8 mouse cellular contexts compared by ENCODE assay signal in the genomic region with DNA sequence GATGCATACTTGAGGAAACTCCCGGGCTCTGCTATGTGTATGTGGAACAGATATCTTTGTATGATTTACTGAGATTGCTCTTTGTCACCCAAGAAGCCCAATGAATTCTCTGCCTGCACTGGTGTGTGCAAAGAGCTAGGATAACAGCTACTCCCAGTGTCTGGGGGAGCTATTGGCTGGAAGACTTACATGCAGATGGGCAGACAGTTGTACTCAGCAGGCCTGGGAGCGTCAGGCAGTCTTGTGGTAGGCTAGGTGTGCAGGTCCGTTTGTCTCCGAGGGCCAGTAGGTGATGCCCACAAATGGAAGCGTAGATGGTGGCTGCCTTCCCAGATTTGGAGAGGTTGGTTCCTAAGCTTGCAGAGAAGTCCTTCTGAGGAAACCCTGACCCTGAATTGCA. TPM values are rescaled to one million over a fixed set of nuclear protein-coding genes. Genes with fewer than 3 reads are reported as not detected.
DNase-seq lines count a peak whose midpoint lies in the region; ATAC-seq and TF ChIP-seq lines count a peak whose summit lies in the region.

No protein-coding gene starts in this region.

- ATAC-seq in intestine, embryonic 15.5 days: no peak

- H3K36me3 ChIP-seq in intestine, embryonic 15.5 days: no peaks in the 10 kb centered on the region

- intact Hi-C loops in left cerebral cortex, adult 2 months (cut with DNase I): loop anchor here (2.0 kb wide), 1 partner anchor 143 kb away; no protein-coding TSS in a partner anchor

- H3K4me2 ChIP-seq in intestine, embryonic 15.5 days (replicated peaks): peak overlapping the region; percentile 96

- H3K27me3 ChIP-seq in intestine, embryonic 15.5 days (replicated peaks): no peaks in the 10 kb centered on the region

- H3K4me3 ChIP-seq in left cerebral cortex, adult 2 months: peak overlapping the region; percentile 79
- peak overlapping the region; percentile 96 for H3K4me3 ChIP-seq in cortical plate, adult 2 months (ENCODE audit: insufficient read depth, low read length)
- H3K4me3 ChIP-seq in intestine, embryonic 15.5 days (replicated peaks): no peak overlapping the region

- H3K27ac ChIP-seq in left cerebral cortex, adult 2 months: peak overlapping the region; percentile 83
- peak overlapping the region; percentile 2; the same call in 1 of the 2 replicates for H3K27ac ChIP-seq in cortical plate, adult 2 months (ENCODE audit: insufficient read depth, low read length)
- H3K27ac ChIP-seq in intestine, embryonic 15.5 days: no peak overlapping the region

- peak in 1 of 2 experiments; percentile 22 for DNase-seq in left cerebral cortex, adult 2 months (ENCODE audit: extremely low spot score in 1 of 2, low spot score in 2 of 2)
- no peak for DNase-seq in left cerebral cortex, adult 11 months (ENCODE audit: low spot score)
- peak; percentile 43 to 57 for DNase-seq in right cerebral cortex, postnatal 10 days (ENCODE audit: low spot score in 2 of 2)
- DNase-seq in spleen, adult 18-20 months: no peak
- no peak for DNase-seq in urinary bladder, adult 18-20 months (ENCODE audit: low spot score in 2 of 2)
- DNase-seq in urinary bladder, postnatal 25 days (ENCODE audit: low spot score): no peak

- no peak for TF ChIP-seq POLR2A in cortical plate, adult 2 months (IDR thresholded peaks at IDR 0.05; ENCODE audit: extremely low read depth, insufficient read depth, low read length)

- H3K9ac ChIP-seq in intestine, embryonic 15.5 days: no peak overlapping the region

- H3K9me3 ChIP-seq in intestine, embryonic 15.5 days: no peaks in the 10 kb centered on the region

- H3K4me1 ChIP-seq in cortical plate, adult 2 months (ENCODE audit: control insufficient read depth, insufficient read depth, low read length): peaks cover 17% of the 10 kb centered on the region
- peaks cover 15% of the 10 kb centered on the region; the same call in 1 of the 2 replicates for H3K4me1 ChIP-seq in intestine, embryonic 15.5 days (replicated peaks)

- no peak for TF ChIP-seq CTCF in left cerebral cortex, adult 2 months (IDR thresholded peaks at IDR 0.05)
- no peak for TF ChIP-seq CTCF in cortical plate, adult 2 months (IDR thresholded peaks at IDR 0.05; ENCODE audit: extremely low read depth, insufficient read depth, low read length)

- 78% methylated on average over 5 of the region's 5 CpGs for WGBS in intestine, embryonic 15.5 days

RNA-seq across cellular contexts. Expression of a gene that starts 2.6 kb away (rescaled TPM):
- total RNA-seq in left cerebral cortex, adult 2 months (2021): 100 to 1,000 TPM; 205 to 221 TPM
- 95.8 and 104 TPM in 2 replicates for polyA plus RNA-seq in cortical plate, adult 2 months (2012; rRNA removed)
- polyA plus RNA-seq in intestine, embryonic 15.5 days (2015; fragmentation: Nextera tagmentation; extraction: Ambion mirVana): 12.3 and 13.9 TPM in 2 replicates

Comparison
In these comparisons a context has a peak if more than half of its experiments do, and no peak if none do; other contexts are left out.
1. DNase-seq: peak in right cerebral cortex, postnatal 10 days (2 of 2); none in left cerebral cortex, adult 11 months (single experiment), spleen, adult 18-20 months (0 of 2), urinary bladder, adult 18-20 months (0 of 2) and urinary bladder, postnatal 25 days (single experiment).